Mouse (Mus musculus) liver, embryonic 12.5 days (tissue): ENCODE measurements around the gene Rmdn3. TPM values are rescaled to one million over a fixed set of nuclear protein-coding genes. Genes with fewer than 3 reads are reported as not detected.

Experiments used
- ATAC-seq: fragments of 200-750 bp; cut with Nextera tagmentation; 2 replicates; pipeline ENCODE4 v1.8.0; 2017; ENCODE audit warnings: moderate number of reproducible peaks, mild to moderate bottlenecking, moderate library complexity
- H3K27ac ChIP-seq: fragments of 300-500 bp; sonication (generic); 2 replicates; pipeline ENCODE4 v1.5.1; 2016; ENCODE audit warnings: mild to moderate bottlenecking
- H3K27me3 ChIP-seq: fragments of 300-500 bp; sonication (generic); replicated peaks from 2 replicates; pipeline ENCODE4 v1.6.1; 2016; ENCODE audit warnings: mild to moderate bottlenecking, moderate library complexity
- H3K36me3 ChIP-seq: fragments of 300-500 bp; sonication (generic); 2 replicates; pipeline ENCODE4 v1.6.1; 2016; ENCODE audit warnings: mild to moderate bottlenecking, moderate library complexity
- H3K4me1 ChIP-seq: fragments of 300-500 bp; sonication (generic); 2 replicates; pipeline ENCODE4 v1.6.1; 2016
- H3K4me2 ChIP-seq: fragments of 300-500 bp; sonication (generic); 2 replicates; pipeline ENCODE4 v1.6.1; 2016; ENCODE audit warnings: mild to moderate bottlenecking, moderate library complexity
- H3K4me3 ChIP-seq: fragments of 300-500 bp; sonication (generic); 2 replicates; pipeline ENCODE4 v1.5.1; 2016; ENCODE audit warnings: mild to moderate bottlenecking, moderate library complexity
- H3K9ac ChIP-seq: fragments of 300-500 bp; sonication (generic); 2 replicates; pipeline ENCODE4 v1.6.1; 2016; ENCODE audit warnings: mild to moderate bottlenecking, moderate library complexity
- H3K9me3 ChIP-seq: fragments of 300-500 bp; sonication (generic); replicated peaks from 2 replicates; pipeline ENCODE4 v1.6.1; 2016; ENCODE audit warnings: mild to moderate bottlenecking, moderate library complexity
- WGBS: fragments of 180-500 bp; shearing (Covaris S2); methylation state at CpG from one replicate; pipeline ENCODE4 v1.1.7; 2016; ENCODE audit not compliant: insufficient replicate concordance; 5-methylcytosine and 5-hydroxymethylcytosine counted together
- polyA plus RNA-seq: library from polyadenylated mRNA; unstranded; fragments of >200 nt; fragmentation: Nextera tagmentation; extraction: Ambion mirVana; gene quantifications from 2 replicates; pipeline ENCODE4 v1.2.1, GENCODE M21; 2016

The Rmdn3 gene
- polyA plus RNA-seq, 1 experiment from 2014 or later: 64.1 TPM

- Histone ChIP-seq H3K4me3 (no peak overlapping the region), H3K27ac (no peak overlapping the region), H3K27me3 (no peaks in the 10 kb centered on the region), H3K4me1 (peaks cover 13% of the 10 kb centered on the region), H3K9ac (no peak overlapping the region), H3K36me3 (peaks cover 99% of the 10 kb centered on the region), H3K9me3 (peaks cover 9% of the 10 kb centered on the region; the same call in 1 of the 2 replicates), H3K4me2 (no peak overlapping the region)
- 73% methylated on average over 2 of the region's 2 CpGs for WGBS
- peak; percentile 55 for ATAC-seq
Observed at GRCm38 (mm10) chr2:119145199-119145598, 11.6 kb downstream of the Rmdn3 start.

DNA sequence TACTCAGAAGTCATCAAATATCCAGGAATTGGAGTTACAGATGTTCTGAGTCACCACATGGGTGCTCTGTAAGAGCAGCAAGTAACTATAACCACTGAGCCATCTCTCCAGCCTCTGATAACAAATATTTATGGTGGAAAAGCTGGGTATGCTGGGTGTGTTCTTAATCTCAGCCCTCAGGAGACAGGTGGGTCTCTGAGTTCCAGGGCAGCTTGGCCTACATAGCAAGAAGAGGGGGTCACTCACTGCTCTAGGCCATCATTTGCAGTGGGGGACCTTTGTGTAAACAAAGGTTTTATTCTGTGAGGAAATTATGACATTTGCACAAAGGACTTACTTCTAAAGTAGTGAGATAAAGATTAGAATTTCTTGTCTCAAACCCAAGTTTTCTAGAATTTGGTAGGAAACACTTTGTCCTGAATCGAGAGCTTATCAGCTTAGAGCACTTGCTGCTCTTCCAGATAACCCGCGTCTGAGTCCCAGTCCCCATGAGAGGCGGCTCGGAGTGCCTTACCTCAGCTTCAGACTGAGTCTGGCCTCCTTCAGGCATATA is 20.4 kb downstream of the Rmdn3 start:
- Histone ChIP-seq H3K4me2 (peak overlapping the region; percentile 48), H3K9me3 (no peaks in the 10 kb centered on the region), H3K9ac (peak overlapping the region; percentile 15), H3K4me1 (peaks cover 38% of the 10 kb centered on the region), H3K4me3 (0 out of 2 replicates have a peak overlapping the region, but pooled peaks have one; percentile 8), H3K36me3 (peaks cover 99% of the 10 kb centered on the region), H3K27me3 (no peaks in the 10 kb centered on the region), H3K27ac (peak overlapping the region; percentile 91)
- peak; percentile 98 for ATAC-seq
- WGBS: 18% methylated on average over 5 of the region's 5 CpGs

DNA sequence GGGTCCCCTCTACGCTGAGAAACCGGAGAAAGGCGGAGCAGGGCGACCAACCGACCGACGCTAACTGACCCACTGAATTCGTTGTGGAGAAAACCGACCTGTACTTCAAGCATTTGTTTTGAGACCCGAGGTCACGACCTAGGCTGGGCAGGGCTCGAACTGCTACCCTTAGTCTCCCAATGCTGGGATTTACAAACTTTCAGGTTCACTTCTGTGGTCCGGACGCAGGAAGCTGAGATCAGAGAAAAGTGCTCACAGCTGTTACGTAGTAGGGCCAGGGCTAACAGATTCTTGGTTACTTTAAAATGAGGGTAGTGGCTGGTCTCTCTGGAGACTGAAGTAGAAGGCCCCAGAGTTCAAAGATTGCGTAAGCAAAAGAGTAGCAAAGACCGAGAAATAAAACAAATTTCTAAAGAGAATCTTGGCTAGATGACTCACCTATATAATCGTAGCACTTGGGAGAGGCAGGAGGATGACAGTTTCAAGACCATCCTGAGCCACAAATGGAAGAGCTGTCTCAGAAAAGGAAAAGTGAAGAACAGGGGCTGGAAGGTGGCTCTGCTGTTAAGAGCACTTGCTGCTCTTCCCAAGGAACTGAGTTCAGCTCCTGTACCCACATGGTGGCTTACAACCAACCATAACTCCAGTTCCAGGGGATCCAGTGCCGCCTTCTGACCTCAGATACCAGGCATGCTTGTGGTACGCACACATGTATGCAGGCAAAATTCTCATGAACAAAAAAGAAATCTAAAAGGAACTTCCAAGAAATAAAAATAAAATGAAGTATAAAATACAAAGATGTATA is 43.5 kb downstream of the Rmdn3 start:
- Histone ChIP-seq H3K4me3 (peak overlapping the region; percentile 87), H3K27ac (peak overlapping the region; percentile 90), H3K36me3 (peaks cover 44% of the 10 kb centered on the region), H3K27me3 (no peaks in the 10 kb centered on the region), H3K4me1 (peaks cover 31% of the 10 kb centered on the region), H3K9me3 (no peaks in the 10 kb centered on the region), H3K9ac (peak overlapping the region; percentile 88), H3K4me2 (peak overlapping the region; percentile 91)
- WGBS: 9% methylated on average over 20 of the region's 20 CpGs
- ATAC-seq: peak; percentile 34

DNA sequence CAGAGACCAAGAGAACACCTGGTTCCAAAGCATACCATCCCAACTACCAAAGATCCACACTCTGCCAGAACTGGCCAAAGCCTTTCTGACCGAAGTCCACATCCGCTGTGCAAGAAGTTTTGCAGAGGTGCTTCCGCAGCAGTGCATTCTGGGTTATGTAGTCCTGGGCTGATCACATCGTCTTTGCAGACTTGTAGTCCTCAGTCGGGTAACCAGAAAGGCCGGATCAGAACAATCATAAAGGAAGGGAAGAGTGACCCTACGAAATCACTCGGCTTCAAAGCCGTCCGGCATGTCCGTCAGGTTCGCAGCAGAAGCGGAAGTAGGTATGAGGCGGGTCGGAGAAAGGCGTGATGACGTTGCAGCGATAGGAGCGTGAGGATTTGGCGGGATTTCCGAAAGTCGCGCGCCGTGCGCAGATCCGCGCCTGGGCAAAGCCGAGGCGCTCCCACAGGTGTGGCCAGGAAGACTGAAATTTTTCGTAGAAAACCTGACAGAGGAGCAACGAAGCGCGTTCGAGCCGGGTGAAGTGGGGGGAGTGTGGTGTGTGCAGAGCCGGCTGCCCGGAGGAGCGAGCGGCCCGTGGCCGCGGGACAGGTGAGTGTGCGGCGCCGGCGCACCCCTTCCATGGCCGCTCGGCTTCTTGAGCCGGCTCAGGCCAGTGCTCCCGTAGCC is 44.3 kb downstream of the Rmdn3 start, which contains the start of gene Rad51:
Gene Rad51, plus strand, starts transcription at position 356 of the 675 bp plus-strand sequence.
- under 1% methylated on average over 51 of the region's 51 CpGs for WGBS
- Histone ChIP-seq H3K9ac (peak within 1 kb of the TSS; percentile 88), H3K36me3 (peaks cover 44% of the 10 kb centered on the region)

DNA sequence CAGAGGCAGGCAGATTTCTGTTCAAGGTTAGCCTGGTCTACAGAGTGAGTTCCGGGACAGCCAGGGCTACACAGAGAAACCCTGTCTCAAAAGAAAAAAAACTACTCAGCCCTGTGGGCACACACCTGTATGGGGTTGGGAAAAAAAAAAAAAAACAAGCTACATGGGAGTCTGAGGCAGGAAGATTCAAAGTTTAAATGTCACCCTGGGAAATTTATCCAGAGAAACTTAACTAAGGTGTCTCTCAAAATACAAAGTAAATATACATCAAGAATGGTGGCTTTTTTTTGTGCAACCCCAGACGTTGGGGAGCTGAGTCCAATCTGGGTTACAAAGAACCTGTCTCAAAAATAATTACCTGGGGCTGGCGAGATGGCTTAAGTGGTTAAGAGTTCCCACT is 45.8 kb downstream of the Rmdn3 start:
- Histone ChIP-seq H3K4me1 (peaks cover 31% of the 10 kb centered on the region), H3K4me2 (no peak overlapping the region), H3K9ac (no peak overlapping the region), H3K27me3 (no peaks in the 10 kb centered on the region), H3K4me3 (no peak overlapping the region), H3K9me3 (no peaks in the 10 kb centered on the region), H3K27ac (no peak overlapping the region), H3K36me3 (peaks cover 40% of the 10 kb centered on the region)
- 84% methylated on average over 3 of the region's 3 CpGs for WGBS
- no peak for ATAC-seq

More for the DNA sequence above, 44.3 kb downstream of the Rmdn3 start, which contains the start of gene Rad51:
- Histone ChIP-seq H3K9me3 (no peaks in the 10 kb centered on the region), H3K4me3 (peak within 1 kb of the TSS; percentile 87), H3K27ac (peak within 1 kb of the TSS; percentile 90), H3K27me3 (no peaks in the 10 kb centered on the region), H3K4me2 (peak within 1 kb of the TSS; percentile 91), H3K4me1 (peaks cover 31% of the 10 kb centered on the region)
- ATAC-seq: peak; percentile 94

DNA sequence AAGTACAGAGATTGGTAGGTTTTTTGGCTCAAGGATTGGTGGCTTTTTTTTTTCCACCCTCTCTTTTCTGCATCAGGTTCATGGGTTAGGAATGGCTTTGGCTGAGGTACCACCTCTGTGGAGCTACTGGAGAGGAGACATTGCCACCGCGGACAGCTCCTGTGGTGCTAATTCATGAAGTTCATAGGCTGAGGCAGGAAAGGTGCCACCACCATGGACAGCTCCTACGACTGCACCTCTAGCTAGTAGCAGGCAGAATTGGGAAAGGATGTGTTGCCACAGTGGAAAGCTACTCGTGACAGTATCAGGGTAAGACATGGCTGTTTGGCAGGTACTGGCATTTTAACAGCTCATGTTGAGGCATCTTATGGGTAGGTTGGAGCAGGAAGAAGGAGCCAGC is 48.3 kb downstream of the Rmdn3 start:
- no peak overlapping the region for H3K4me2 ChIP-seq
- ATAC-seq: no peak

DNA sequence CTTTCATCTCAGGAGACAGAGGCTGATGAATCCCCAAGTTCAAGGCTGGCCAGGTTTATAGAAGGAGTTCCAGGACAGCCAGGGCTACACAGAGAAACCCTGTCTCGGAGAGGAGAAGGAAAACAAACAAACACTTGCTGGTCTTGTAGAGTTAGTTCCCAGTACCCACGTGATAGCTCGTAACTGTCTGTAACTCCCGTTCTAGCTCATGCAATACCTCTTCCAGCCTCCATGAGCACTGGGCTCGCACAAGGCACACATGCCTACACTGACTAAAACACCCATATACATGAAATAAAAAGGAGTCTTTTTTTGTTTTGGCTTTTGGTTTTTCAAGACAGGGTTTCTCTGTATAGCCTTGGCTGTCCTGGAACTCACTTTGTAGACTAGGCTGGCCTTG is 50.3 kb downstream of the Rmdn3 start:
- Histone ChIP-seq H3K4me2 (no peak overlapping the region), H3K27me3 (no peaks in the 10 kb centered on the region), H3K36me3 (peaks cover 66% of the 10 kb centered on the region), H3K9me3 (no peaks in the 10 kb centered on the region), H3K4me3 (no peak overlapping the region), H3K4me1 (peaks cover 4% of the 10 kb centered on the region), H3K27ac (no peak overlapping the region), H3K9ac (no peak overlapping the region)
- ATAC-seq: no peak
- WGBS: 78% methylated on average over 5 of the region's 5 CpGs

More for the DNA sequence above, 48.3 kb downstream of the Rmdn3 start:
- H3K4me3 ChIP-seq: no peak overlapping the region
- H3K9me3 ChIP-seq: no peaks in the 10 kb centered on the region
- H3K9ac ChIP-seq: no peak overlapping the region
- H3K36me3 ChIP-seq: peaks cover 46% of the 10 kb centered on the region
- WGBS: 50% methylated on average over 4 of the region's 4 CpGs
- no peaks in the 10 kb centered on the region for H3K27me3 ChIP-seq
- H3K4me1 ChIP-seq: peaks cover 12% of the 10 kb centered on the region
- no peak overlapping the region for H3K27ac ChIP-seq

DNA sequence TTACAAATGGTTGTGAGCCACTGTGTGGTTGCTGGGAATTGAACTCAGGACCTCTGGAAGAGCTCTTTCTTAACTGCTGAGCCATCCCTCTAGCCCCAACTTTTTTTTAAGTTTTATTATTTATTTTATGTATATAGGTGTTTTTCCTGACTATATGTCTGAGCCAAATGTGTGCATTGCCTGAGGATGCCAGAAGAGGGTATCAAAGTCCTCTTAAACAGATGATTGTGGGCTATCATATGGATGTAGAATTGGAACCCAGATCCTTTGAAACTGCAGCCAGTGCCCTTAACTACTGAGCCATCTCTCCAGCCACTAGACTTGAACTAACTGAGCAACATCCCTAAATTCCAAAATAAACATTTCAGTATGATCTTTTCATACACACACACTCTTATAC is 55.3 kb downstream of the Rmdn3 start:
- ATAC-seq: no peak
- H3K36me3 ChIP-seq: peaks cover 78% of the 10 kb centered on the region
- H3K27me3 ChIP-seq: no peaks in the 10 kb centered on the region
- H3K9me3 ChIP-seq: no peaks in the 10 kb centered on the region
- no peak overlapping the region for H3K27ac ChIP-seq
- H3K9ac ChIP-seq: no peak overlapping the region
- no peak overlapping the region for H3K4me3 ChIP-seq
- H3K4me1 ChIP-seq: no peaks in the 10 kb centered on the region
- no peak overlapping the region for H3K4me2 ChIP-seq

Other genes starting within 250 kb of the Rmdn3 start
- gene Chst14, start 230.5 kb downstream of the Rmdn3 start, polyA plus RNA-seq: 8.8 and 9.5 TPM in 2 replicates
- 17.5 and 19.2 TPM in 2 replicates for gene Ccdc32, start 127.6 kb downstream of the Rmdn3 start, polyA plus RNA-seq
- gene Rpusd2, start 122.2 kb downstream of the Rmdn3 start, polyA plus RNA-seq: 5.9 and 6.5 TPM in 2 replicates
- 72.9 and 78.2 TPM in 2 replicates for gene Knl1, start 109.9 kb downstream of the Rmdn3 start, polyA plus RNA-seq
- gene Rad51, start 44.2 kb downstream of the Rmdn3 start, polyA plus RNA-seq: 49.9 and 52.3 TPM in 2 replicates
- gene Gchfr, start 10.7 kb upstream of the Rmdn3 start, polyA plus RNA-seq: 28.5 and 31.8 TPM in 2 replicates
- 0.26 and 0.35 TPM in 2 replicates for gene Gm14137, start 17.5 kb upstream of the Rmdn3 start, polyA plus RNA-seq
- gene Zfyve19, start 51.6 kb upstream of the Rmdn3 start, polyA plus RNA-seq: 27.7 and 29.9 TPM in 2 replicates
- 11.6 and 13.2 TPM in 2 replicates for gene Dnajc17, start 51.8 kb upstream of the Rmdn3 start, polyA plus RNA-seq
- gene Ppp1r14d, start 72.9 kb upstream of the Rmdn3 start, polyA plus RNA-seq: not detected in 2 replicates
- 0.44 and 0.77 TPM in 2 replicates for gene Spint1, start 80.3 kb upstream of the Rmdn3 start, polyA plus RNA-seq
- gene Rhov, start 114.2 kb upstream of the Rmdn3 start, polyA plus RNA-seq: 0.07 TPM in 1 of 2 replicates, not detected in the other
- 9.8 and 10.3 TPM in 2 replicates for gene Vps18, start 131.7 kb upstream of the Rmdn3 start, polyA plus RNA-seq
- 3.0 and 3.1 TPM in 2 replicates for gene Dll4, start 168.8 kb upstream of the Rmdn3 start, polyA plus RNA-seq
- gene Chac1, start 194.2 kb upstream of the Rmdn3 start, polyA plus RNA-seq: 1.0 and 1.4 TPM in 2 replicates